Mouse (Mus musculus): ENCODE results near the gene Vwa7.

DNA sequence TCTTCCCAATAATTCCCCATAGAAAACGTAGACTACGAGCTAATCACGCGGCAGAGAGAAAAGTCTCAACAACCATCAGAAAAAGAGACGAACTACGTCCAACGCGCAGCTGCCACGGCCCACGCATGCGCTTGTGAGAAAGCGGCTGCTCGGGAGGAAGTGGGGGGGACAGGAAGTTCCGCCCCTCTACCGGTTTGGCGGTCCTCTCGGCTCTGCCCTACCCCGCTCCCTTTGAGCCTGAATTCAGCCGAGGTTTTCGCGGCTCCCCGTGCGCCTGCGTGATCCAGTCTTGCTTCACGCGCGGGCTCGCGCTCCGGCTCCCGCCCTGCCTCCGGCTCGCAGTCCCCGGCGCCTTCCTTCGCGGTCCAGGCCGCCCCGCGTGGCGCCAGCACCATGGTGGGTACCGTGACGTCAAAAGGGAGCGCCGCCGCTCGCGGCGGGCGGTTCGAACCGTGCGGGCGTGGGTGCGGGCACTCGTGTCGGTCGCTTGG, 34.6 kb upstream of the Vwa7 start, which contains the start of gene Lsm2:
- no peak for TF ChIP-seq CTCF (IDR thresholded peaks at IDR 0.05; ENCODE audit: extremely low read depth, insufficient read depth, low read length)
- peak; percentile 93 for TF ChIP-seq POLR2A (IDR thresholded peaks at IDR 0.05; ENCODE audit: extremely low read depth, insufficient read depth, low read length)

Data from cortical plate, adult 2 months (tissue).